Mouse (Mus musculus): ENCODE data around the gene Selplg. TPM values are rescaled to one million over a fixed set of nuclear protein-coding genes. Genes with fewer than 3 reads are reported as not detected.

The Selplg gene
- total RNA-seq, 2 experiments from 2014 or later = 312 to 733 TPM

- ATAC-seq (ENCODE audit: poor library complexity, severe bottlenecking) = no peak
These were observed 59.4 kb downstream of the Selplg start for GRCm38 (mm10) chr5:113772905-113773519.

DNA sequence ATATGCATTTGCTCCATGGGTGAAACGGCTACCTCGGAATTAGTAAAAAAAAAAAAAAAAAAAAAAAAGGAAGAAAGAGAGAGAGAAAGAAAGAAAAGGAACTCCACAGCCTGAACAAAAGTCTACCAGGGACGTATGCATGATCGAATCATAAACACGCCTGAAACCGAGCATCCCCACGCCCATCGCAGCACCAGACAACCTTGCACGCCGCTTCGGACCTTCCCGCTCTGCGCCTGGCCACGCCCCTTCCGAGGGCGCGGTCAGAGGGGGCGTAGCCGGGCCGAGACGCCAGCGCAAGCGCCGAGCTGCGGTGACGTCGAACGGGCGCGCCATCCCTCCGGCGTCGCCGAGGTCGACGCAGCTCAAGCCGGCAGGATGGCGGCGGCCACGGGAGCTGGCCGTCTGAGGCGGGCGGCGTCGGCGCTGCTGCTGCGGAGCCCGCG is 60.0 kb downstream of the Selplg start, which contains the start of the genes Sart3 and Iscu:
TSS of gene Sart3 (minus strand) at position 61 of the 446 bp plus-strand sequence.
TSS of gene Iscu (plus strand) at position 299 of the 446 bp plus-strand sequence.
- ATAC-seq (ENCODE audit: poor library complexity, severe bottlenecking) = peak; percentile 67

DNA sequence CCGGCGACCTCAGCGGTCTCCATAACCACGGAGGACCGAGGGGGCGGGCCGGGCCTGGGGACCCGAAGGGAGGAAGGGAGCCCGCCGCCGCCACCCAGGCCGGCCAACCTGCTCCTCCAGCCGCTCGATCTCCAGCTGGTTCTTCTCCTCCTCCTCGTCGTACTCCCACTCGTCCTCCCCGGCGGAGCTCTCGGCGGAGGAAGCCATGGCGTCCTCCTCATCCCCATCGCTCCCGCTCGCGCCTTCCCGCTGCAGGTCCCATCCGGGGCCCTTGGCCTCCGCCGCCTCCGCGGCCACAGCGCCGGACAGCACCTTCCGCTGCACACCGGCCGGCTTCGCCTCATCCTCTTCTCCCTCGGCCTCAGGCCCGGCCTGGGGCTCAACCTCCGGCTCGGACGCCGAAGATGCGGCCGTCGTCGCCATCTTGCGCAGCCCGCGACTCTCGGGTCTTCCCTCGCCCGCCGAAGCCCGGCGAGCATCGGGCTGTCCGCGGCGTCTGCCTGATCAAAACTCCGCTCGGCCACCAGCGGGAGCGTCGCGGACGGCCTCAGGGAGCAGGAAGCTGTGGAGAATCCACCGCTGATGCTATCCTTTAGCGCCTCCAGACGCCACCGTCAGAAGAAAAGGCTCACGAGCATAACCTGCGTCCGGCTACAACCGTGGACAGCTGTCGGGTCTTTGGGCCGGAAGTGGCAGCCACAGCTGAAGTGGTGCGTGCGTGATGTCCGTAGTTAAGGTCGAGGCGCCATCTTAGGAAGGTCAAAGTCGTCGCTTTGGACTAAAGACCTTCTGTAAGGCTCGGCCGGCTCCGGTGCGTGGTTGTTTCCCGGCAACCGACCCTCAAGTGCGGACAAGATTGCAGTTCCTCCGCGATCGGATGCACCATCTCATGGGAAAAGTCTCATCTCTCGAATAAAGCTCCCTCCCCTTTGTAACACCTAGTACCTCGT is 61.0 kb downstream of the Selplg start:
- peak; percentile 64 for ATAC-seq (ENCODE audit: poor library complexity, severe bottlenecking)

- ATAC-seq (ENCODE audit: poor library complexity, severe bottlenecking) = no peak
These were observed 63.6 kb downstream of the Selplg start for GRCm38 (mm10) chr5:113768806-113769205.

Other genes starting within 250 kb of the Selplg start
- 1.9 and 2.1 TPM in 2 replicates for gene Cmklr1, start 182.2 kb downstream of the Selplg start, total RNA-seq (2015)
- gene Cmklr1, start 182.2 kb downstream of the Selplg start, total RNA-seq (2017) = 0.41 and 2.2 TPM in 2 replicates
- gene 1700069L16Rik, start 107.9 kb downstream of the Selplg start, total RNA-seq (2015) = not detected in 2 replicates
- gene 1700069L16Rik, start 107.9 kb downstream of the Selplg start, total RNA-seq (2017) = not detected in 2 replicates
- 3.9 and 4.2 TPM in 2 replicates for gene Ficd, start 96.8 kb downstream of the Selplg start, total RNA-seq (2015)
- gene Ficd, start 96.8 kb downstream of the Selplg start, total RNA-seq (2017) = 2.5 and 2.8 TPM in 2 replicates
- 9.9 and 11.9 TPM in 2 replicates for gene Sart3, start 60.1 kb downstream of the Selplg start, total RNA-seq (2015)
- 26.1 and 28.3 TPM in 2 replicates for gene Sart3, start 60.1 kb downstream of the Selplg start, total RNA-seq (2017)
- gene Iscu, start 59.9 kb downstream of the Selplg start, total RNA-seq (2015) = 107 and 114 TPM in 2 replicates
- gene Iscu, start 59.9 kb downstream of the Selplg start, total RNA-seq (2017) = 80.8 and 95.5 TPM in 2 replicates
- gene Tmem119, start 32.1 kb downstream of the Selplg start, total RNA-seq (2015) = 1.9 and 2.8 TPM in 2 replicates
- gene Tmem119, start 32.1 kb downstream of the Selplg start, total RNA-seq (2017) = 2.3 and 3.2 TPM in 2 replicates
- 93.2 and 103 TPM in 2 replicates for gene Coro1c, start 76.1 kb upstream of the Selplg start, total RNA-seq (2015)
- gene Coro1c, start 76.1 kb upstream of the Selplg start, total RNA-seq (2017) = 141 and 145 TPM in 2 replicates
- 10.2 and 10.4 TPM in 2 replicates for gene Ssh1, start 161.2 kb upstream of the Selplg start, total RNA-seq (2015)
- 4.7 and 4.9 TPM in 2 replicates for gene Ssh1, start 161.2 kb upstream of the Selplg start, total RNA-seq (2017)
- gene Dao, start 171.1 kb upstream of the Selplg start, total RNA-seq (2015) = not detected in 2 replicates
- not detected in 2 replicates for gene Dao, start 171.1 kb upstream of the Selplg start, total RNA-seq (2017)
- 2.8 and 7.2 TPM in 2 replicates for gene Usp30, start 232.8 kb upstream of the Selplg start, total RNA-seq (2015)
- 3.5 and 4.7 TPM in 2 replicates for gene Usp30, start 232.8 kb upstream of the Selplg start, total RNA-seq (2017)